Comparison of ENCODE assay signal across 12 mouse cellular contexts in the genomic region with DNA sequence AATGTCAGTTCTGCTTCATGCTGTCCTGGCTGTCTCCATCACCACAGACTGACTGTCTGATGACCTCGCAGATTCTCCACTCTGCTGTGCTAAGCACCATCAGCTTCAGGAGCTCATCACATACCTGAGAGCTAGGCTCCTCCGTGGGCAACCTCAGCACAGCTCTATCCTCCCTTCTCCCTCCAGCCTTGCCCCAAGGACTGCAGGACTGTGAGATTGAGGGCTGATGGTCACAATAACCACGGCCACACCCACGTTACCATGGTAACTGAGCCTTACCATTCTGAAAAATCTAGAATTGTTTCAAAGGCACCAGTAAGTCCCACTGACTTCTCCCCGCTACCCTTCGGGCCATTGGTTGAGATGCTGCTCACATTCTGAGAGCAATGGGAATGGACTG. TPM values are rescaled to one million over a fixed set of nuclear protein-coding genes. Genes with fewer than 3 reads are reported as not detected.
A peak's percentile ranks its signal among the peaks of the same experiment; 100 is the strongest.
DNase-seq lines count a peak whose midpoint lies in the region; ATAC-seq and TF ChIP-seq lines count a peak whose summit lies in the region.
"Had no signal": no experiment of that assay in that cellular context is flagged by ENCODE, and none has a peak within 500 bp of the region (broad histone marks: within the 10 kb centered on the region; RNA-seq: fewer than 3 reads in every experiment).

No protein-coding gene starts in this region.

- intact Hi-C loops in heart, postnatal 36 days (cut with DNase I), result no loop called here

- H3K9ac ChIP-seq in heart, embryonic 14.5 days (ENCODE audit: low read length), result no peak overlapping the region

- no peak for ATAC-seq in heart, embryonic 14.5 days (ENCODE audit: insufficient number of reproducible peaks, insufficient read depth, low FRiP score, low read depth)
- ATAC-seq: activated CD4-positive, CD25-positive, alpha-beta regulatory T cell, adult 4 months had no signal

- no peaks in the 10 kb centered on the region for H3K9me3 ChIP-seq in heart, embryonic 14.5 days (ENCODE audit: control insufficient read depth, low read length)

- 71% methylated on average over 6 of the region's 6 CpGs for WGBS in heart, embryonic 14.5 days

- no peaks in the 10 kb centered on the region for H3K27me3 ChIP-seq in heart, embryonic 14.5 days (ENCODE audit: control insufficient read depth, insufficient read depth, low read length)
- H3K27me3 ChIP-seq in testis, adult 2 months (ENCODE audit: control insufficient read depth, insufficient read depth, low read length), result no peaks in the 10 kb centered on the region

- H3K27ac ChIP-seq in heart, embryonic 14.5 days (replicated peaks in 1 of 2; ENCODE audit: control insufficient read depth in 1 of 2, insufficient read depth in 1 of 2, low read depth in 2 of 2, low read length in 2 of 2), result peak overlapping the region; percentile 57 to 81; a peak in 2 of 4 replicates
- H3K27ac ChIP-seq in testis, adult 2 months (ENCODE audit: control insufficient read depth, insufficient read depth, low read depth, low read length), result peak overlapping the region; percentile 25; the same call in 1 of the 2 replicates
- peak overlapping the region; percentile 75 for H3K27ac ChIP-seq in embryonic fibroblast, embryonic 13.5 days (ENCODE audit: insufficient read depth, low read length)

- no peak overlapping the region for H3K4me3 ChIP-seq in heart, embryonic 14.5 days (ENCODE audit: control insufficient read depth in 1 of 2, insufficient read depth in 1 of 2, low read depth in 1 of 2, low read length in 2 of 2)
- H3K4me3 ChIP-seq in testis, adult 2 months (ENCODE audit: control insufficient read depth, low read depth, low read length), result peak overlapping the region; percentile 83
- no peak overlapping the region for H3K4me3 ChIP-seq in embryonic fibroblast, embryonic 13.5 days (ENCODE audit: insufficient read depth, low read length)
- H3K4me3 ChIP-seq: megakaryocyte, embryonic 14.5 days had no signal

- peaks cover 32 to 38% of the 10 kb centered on the region in 2 experiments for H3K4me1 ChIP-seq in heart, embryonic 14.5 days (ENCODE audit: control insufficient read depth in 2 of 2, insufficient read depth in 2 of 2, low read length in 2 of 2)
- no peaks in the 10 kb centered on the region; the same call in 1 of the 2 replicates for H3K4me1 ChIP-seq in testis, adult 2 months (ENCODE audit: control insufficient read depth, insufficient read depth, low read length)
- peaks cover 19% of the 10 kb centered on the region for H3K4me1 ChIP-seq in embryonic fibroblast, embryonic 13.5 days (ENCODE audit: control insufficient read depth, insufficient read depth, low read length)

- DNase-seq in heart, postnatal 36 days, result no peak
- DNase-seq in testis, postnatal 14 days (ENCODE audit: low spot score), result no peak
- no peak for DNase-seq in left cerebral cortex, adult 11 months (ENCODE audit: low spot score)
- DNase-seq in spleen, postnatal 36 days (ENCODE audit: low spot score in 2 of 2), result no peak
- DNase-seq in frontal cortex, postnatal 36 days (ENCODE audit: low spot score in 2 of 2), result no peak
- DNase-seq: cerebellum, postnatal 36 days had no signal

- H3K4me2 ChIP-seq in heart, embryonic 14.5 days (ENCODE audit: low read length), result no peak overlapping the region

- TF ChIP-seq POLR2A in testis, adult 2 months (IDR thresholded peaks at IDR 0.05; ENCODE audit: control insufficient read depth, low read depth, low read length), result peak; percentile 87; the same call in 1 of the 2 replicates
- TF ChIP-seq POLR2A in embryonic fibroblast, embryonic 13.5 days (IDR thresholded peaks at IDR 0.05; ENCODE audit: low read depth, low read length), result no peak

- no peaks in the 10 kb centered on the region for H3K36me3 ChIP-seq in heart, embryonic 14.5 days (ENCODE audit: control insufficient read depth, insufficient read depth, low read length)
- H3K36me3 ChIP-seq in testis, adult 2 months (ENCODE audit: control insufficient read depth, insufficient read depth, low read length), result no peaks in the 10 kb centered on the region

- no peak for TF ChIP-seq CTCF in testis, adult 2 months (IDR thresholded peaks at IDR 0.05; ENCODE audit: control insufficient read depth, insufficient read depth, insufficient replicate concordance, low read depth, low read length)
- no peak for TF ChIP-seq CTCF in embryonic fibroblast, embryonic 13.5 days (IDR thresholded peaks at IDR 0.05; ENCODE audit: borderline replicate concordance, insufficient read depth, low read length)

RNA-seq across cellular contexts. Expression of a gene that starts 1.5 kb away (rescaled TPM):
- polyA plus RNA-seq in heart, embryonic 14.5 days (2014; fragmentation: Nextera tagmentation; extraction: Ambion mirVana), result 25.5 and 26.4 TPM in 2 replicates
- total RNA-seq in heart, postnatal 36 days (2021), result 10 to 100 TPM; 52.8 to 58.6 TPM
- polyA plus RNA-seq in testis, adult 2 months (2012; rRNA removed), result 43.2 and 54.9 TPM in 2 replicates
- polyA plus RNA-seq in embryonic fibroblast, embryonic 13.5 days (2011; ENCODE audit: insufficient read length, low read depth, missing spikeins), result 61.2 and 63.1 TPM in 2 replicates
- total RNA-seq: hematopoietic stem cell, adult 5-6 weeks had no signal

Comparison
In these comparisons a context has a peak if more than half of its experiments do, and no peak if none do; other contexts are left out.
1. H3K27ac ChIP-seq: peak in every context shown above with its lines; median percentile 75 in embryonic fibroblast, embryonic 13.5 days; 69 in heart, embryonic 14.5 days; 25 in testis, adult 2 months.